Mouse (Mus musculus) bone marrow macrophage, adult 2 months (primary cell): Measurements from ENCODE around the gene Bhlhe41. TPM values are rescaled to one million over a fixed set of nuclear protein-coding genes. Genes with fewer than 3 reads are reported as not detected.

ENCODE experiments used
- H3K27ac ChIP-seq: 2 replicates; pipeline ENCODE4 v1.5.1; 2012; ENCODE audit warnings: low read depth, low read length; ENCODE audit not compliant: insufficient read depth
- H3K4me1 ChIP-seq: 2 replicates; pipeline ENCODE4 v1.6.1; 2012; ENCODE audit warnings: low read length; ENCODE audit not compliant: control insufficient read depth, insufficient read depth
- H3K4me3 ChIP-seq: 2 replicates; pipeline ENCODE4 v1.5.1; 2012; ENCODE audit warnings: mild to moderate bottlenecking, low read length, moderate library complexity; ENCODE audit not compliant: insufficient read depth
- CTCF ChIP-seq: IDR thresholded peaks from 2 replicates; pipeline ENCODE4 v1.5.1; 2012; ENCODE audit warnings: low read depth, mild to moderate bottlenecking, low read length, moderate library complexity
- POLR2A ChIP-seq: IDR thresholded peaks from 2 replicates; pipeline ENCODE4 v1.6.1; 2012; ENCODE audit warnings: mild to moderate bottlenecking, low read depth, low read length, borderline replicate concordance
- polyA plus RNA-seq: library from polyadenylated mRNA; stranded (reverse); fragments of >200 nt; gene quantifications from 2 replicates; pipeline ENCODE4 v1.2.4, GENCODE M21; 2012; ENCODE audit not compliant: missing spikeins, insufficient read depth, insufficient read length

Gene Bhlhe41
- polyA plus RNA-seq, 1 experiment: 50.0 TPM

- Histone ChIP-seq H3K4me1 (peaks cover 14% of the 10 kb centered on the region), H3K4me3 (no peak overlapping the region), H3K27ac (no peak overlapping the region)
- peak; percentile 41 for TF ChIP-seq CTCF
- TF ChIP-seq POLR2A: no peak
Measured at GRCm38 (mm10) chr6:145823588-145824234, 41.6 kb downstream of the Bhlhe41 start.

GRCm38 (mm10) chr6:145823103-145823502, 42.3 kb downstream of the Bhlhe41 start:
- H3K27ac ChIP-seq: no peak overlapping the region
- no peak overlapping the region for H3K4me3 ChIP-seq
- TF ChIP-seq POLR2A (no peak), CTCF (no peak)
- peaks cover 14% of the 10 kb centered on the region for H3K4me1 ChIP-seq

- no peak for TF ChIP-seq CTCF
- TF ChIP-seq POLR2A: no peak
- Histone ChIP-seq H3K4me3 (no peak overlapping the region), H3K27ac (no peak overlapping the region), H3K4me1 (peaks cover 14% of the 10 kb centered on the region)
Measured at GRCm38 (mm10) chr6:145822218-145822617, 43.1 kb downstream of the Bhlhe41 start.

GRCm38 (mm10) chr6:145819151-145819550, 46.2 kb downstream of the Bhlhe41 start:
- no peak for TF ChIP-seq POLR2A
- TF ChIP-seq CTCF: no peak
- H3K4me1 ChIP-seq: peaks cover 14% of the 10 kb centered on the region
- no peak overlapping the region for H3K4me3 ChIP-seq
- no peak overlapping the region for H3K27ac ChIP-seq

- Histone ChIP-seq H3K4me3 (no peak overlapping the region), H3K4me1 (no peaks in the 10 kb centered on the region), H3K27ac (no peak overlapping the region)
- TF ChIP-seq CTCF (peak; percentile 7; the same call in 1 of the 2 replicates), POLR2A (no peak)
Measured at GRCm38 (mm10) chr6:145815200-145815599, 50.2 kb downstream of the Bhlhe41 start.

GRCm38 (mm10) chr6:145811174-145811573, 54.2 kb downstream of the Bhlhe41 start:
- TF ChIP-seq CTCF: no peak
- TF ChIP-seq POLR2A: no peak
- H3K4me3 ChIP-seq: no peak overlapping the region
- no peak overlapping the region for H3K27ac ChIP-seq
- no peaks in the 10 kb centered on the region for H3K4me1 ChIP-seq

- Histone ChIP-seq H3K27ac (no peak overlapping the region), H3K4me3 (no peak overlapping the region), H3K4me1 (no peaks in the 10 kb centered on the region)
- TF ChIP-seq CTCF (no peak), POLR2A (no peak)
Measured at GRCm38 (mm10) chr6:145810015-145810414, 55.3 kb downstream of the Bhlhe41 start.

- H3K27ac ChIP-seq: no peak overlapping the region
- no peaks in the 10 kb centered on the region for H3K4me1 ChIP-seq
- H3K4me3 ChIP-seq: no peak overlapping the region
- no peak for TF ChIP-seq POLR2A
Measured at GRCm38 (mm10) chr6:145809566-145809965, 55.8 kb downstream of the Bhlhe41 start.

Other genes starting within 250 kb of the Bhlhe41 start
- 0.31 TPM in 1 of 2 replicates, not detected in the other for gene Tuba3b, start 249.8 kb downstream of the Bhlhe41 start, polyA plus RNA-seq
- gene Rassf8, start 118.8 kb downstream of the Bhlhe41 start, polyA plus RNA-seq: 5.7 and 5.8 TPM in 2 replicates
- 0.20 and 0.24 TPM in 2 replicates for gene Sspn, start 66.1 kb upstream of the Bhlhe41 start, polyA plus RNA-seq